In the genomic region with DNA sequence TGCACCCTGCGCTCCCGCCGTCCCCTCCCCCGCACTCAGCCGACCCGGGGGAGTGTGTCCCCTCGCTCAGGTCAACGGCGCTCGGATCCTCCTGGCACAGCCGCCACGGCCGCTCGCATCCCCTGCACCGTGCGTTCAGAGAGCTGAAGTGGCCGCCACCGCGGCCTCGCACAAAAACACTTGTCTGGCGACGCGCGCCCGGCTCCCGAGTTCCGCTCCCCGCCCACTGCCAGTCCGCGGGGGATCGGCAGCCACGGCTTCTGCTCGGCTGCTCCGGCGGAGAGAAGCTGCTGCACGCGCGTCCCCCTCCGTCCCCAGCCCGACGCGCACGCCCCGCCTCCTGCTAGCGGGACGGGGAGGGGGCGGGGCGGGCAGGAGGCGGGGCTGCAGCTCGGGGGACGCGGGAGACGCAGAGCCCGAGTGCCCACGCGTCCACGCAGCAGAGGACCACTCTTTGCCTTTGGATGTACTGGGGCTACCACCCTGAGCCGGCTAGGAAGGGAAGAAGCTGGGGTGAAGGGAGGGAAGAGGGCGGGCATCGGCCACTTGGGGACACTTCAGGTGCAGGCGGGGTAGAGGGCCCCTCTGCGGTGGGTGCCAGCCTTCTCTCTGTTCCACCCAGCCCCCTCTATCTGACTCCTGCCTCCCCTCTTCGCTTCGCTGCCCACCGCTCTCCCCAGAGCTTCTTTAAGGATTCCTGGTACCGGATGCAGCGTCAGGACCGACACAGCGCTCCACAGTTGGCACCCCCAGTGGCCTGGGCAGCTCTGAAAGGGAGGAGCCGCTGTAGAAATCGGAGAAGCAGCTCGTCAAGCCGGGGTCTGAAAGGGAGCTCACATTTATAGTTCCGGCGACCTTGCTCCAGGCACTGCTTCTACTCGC, we compare ENCODE assay signal across 8 mouse cellular contexts. TPM values are rescaled to one million over a fixed set of nuclear protein-coding genes. Genes with fewer than 3 reads are reported as not detected.
DNase-seq lines count a peak whose midpoint lies in the region; ATAC-seq lines count a peak whose summit lies in the region.

A gene (minus strand): TSS at position 291 of the 882 bp plus-strand sequence.

- under 1% methylated on average over 70 of the region's 76 CpGs for WGBS in intestine, embryonic 15.5 days

- H3K9ac ChIP-seq in intestine, embryonic 15.5 days: peak within 1 kb of the TSS; percentile 69

- peak within 1 kb of the TSS; percentile 99 for H3K4me2 ChIP-seq in intestine, embryonic 15.5 days (replicated peaks)

- peak; percentile 88 for DNase-seq in adrenal gland, postnatal 10 days
- peak; percentile 85 for DNase-seq in embryo, embryonic 10.5 days (ENCODE audit: low spot score)
- peak; percentile 67 to 77 for DNase-seq in gastrocnemius, postnatal 4 days (ENCODE audit: low spot score in 2 of 2)
- peak; percentile 87 to 92 for DNase-seq in left cerebral cortex, postnatal 25 days (ENCODE audit: low spot score in 2 of 2)
- peak; percentile 88 for DNase-seq in right cerebral cortex, postnatal 25 days
- no peak for DNase-seq in c-Kit-positive CD71-positive TER-119-positive erythroid progenitor cells, embryonic 14.5 days (ENCODE audit: low spot score)

- peak; percentile 80 for ATAC-seq in intestine, embryonic 15.5 days
- 0 out of 2 replicates have a peak, but pooled peaks have one; percentile 28 for ATAC-seq in megakaryocyte-erythroid progenitor cell, adult 5-6 weeks (replicated peaks; ENCODE audit: low FRiP score, low TSS enrichment, poor library complexity, severe bottlenecking)

- H3K4me1 ChIP-seq in intestine, embryonic 15.5 days (replicated peaks): peaks cover 26% of the 10 kb centered on the region

- H3K9me3 ChIP-seq in intestine, embryonic 15.5 days: no peaks in the 10 kb centered on the region

- no peaks in the 10 kb centered on the region for H3K36me3 ChIP-seq in intestine, embryonic 15.5 days

- intact Hi-C loops in left cerebral cortex, postnatal 25 days (cut with DNase I): loop anchor here (1.0 to 5.0 kb wide), 3 partner anchors 41 to 216 kb away; no protein-coding TSS in a partner anchor

- peaks cover 25% of the 10 kb centered on the region; the same call in 1 of the 2 replicates for H3K27me3 ChIP-seq in intestine, embryonic 15.5 days (replicated peaks)

- H3K4me3 ChIP-seq in intestine, embryonic 15.5 days (replicated peaks): peak within 1 kb of the TSS; percentile 75

- peak within 1 kb of the TSS; percentile 68 for H3K27ac ChIP-seq in intestine, embryonic 15.5 days

RNA-seq across cellular contexts. Expression of the gene that starts here (rescaled TPM):
- 10 to 100 TPM in 1 of 2 experiments, 1 to 10 TPM in 1; 9.3 to 13.2 TPM for total RNA-seq in adrenal gland, postnatal 10 days (2021)
- 10 to 100 TPM; 30.3 to 31.4 TPM for total RNA-seq in gastrocnemius, postnatal 4 days (2021)
- polyA plus RNA-seq in intestine, embryonic 15.5 days (2015; fragmentation: Nextera tagmentation; extraction: Ambion mirVana): 5.0 and 5.5 TPM in 2 replicates
- total RNA-seq in left cerebral cortex, postnatal 25 days (2021): 10 to 100 TPM; 89.4 to 96.4 TPM
- not detected in 2 replicates for total RNA-seq in megakaryocyte-erythroid progenitor cell, adult 5-6 weeks (2014; fragmentation: Nextera tagmentation)
- not detected in 2 replicates for total RNA-seq in megakaryocyte-erythroid progenitor cell, adult 5-6 weeks (2017)

Comparison
In these comparisons a context has a peak if more than half of its experiments do, and no peak if none do; other contexts are left out.
1. RNA of the gene that starts here (total RNA-seq): 89.4 to 96.4 TPM in left cerebral cortex, postnatal 25 days, 30.3 to 31.4 TPM in gastrocnemius, postnatal 4 days and 9.3 to 13.2 TPM in adrenal gland, postnatal 10 days; not detected in megakaryocyte-erythroid progenitor cell, adult 5-6 weeks; every median in the first group is over 10 times any median in the second.
2. Peak in ATAC-seq in megakaryocyte-erythroid progenitor cell, adult 5-6 weeks; RNA of the gene not detected or under 1 TPM.